Mouse (Mus musculus) spleen, adult 18-20 months (tissue): ENCODE data around the gene Eng.
A peak's percentile ranks its signal among the peaks of the same experiment; 100 is the strongest.

Experiments
- DNase-seq, 2 experiments: peaks; one replicate each; pipeline ENCODE4 v3.0.0; 2022; ENCODE audit warnings: mixed read lengths in 2 of 2

The Eng gene

GRCm38 (mm10) chr2:32624111-32624748 is 22.2 kb upstream of the Eng start:
- DNase-seq, result no peak

- DNase-seq, result no peak
Measured at GRCm38 (mm10) chr2:32625212-32625872, 21.1 kb upstream of the Eng start.

GRCm38 (mm10) chr2:32625873-32626694 is 20.3 kb upstream of the Eng start:
- DNase-seq, result no peak

GRCm38 (mm10) chr2:32627266-32628043 is 18.9 kb upstream of the Eng start:
- no peak for DNase-seq

GRCm38 (mm10) chr2:32628044-32628550 is 18.3 kb upstream of the Eng start:
- no peak for DNase-seq

- no peak for DNase-seq
Measured at GRCm38 (mm10) chr2:32628729-32629128, 17.7 kb upstream of the Eng start.

- DNase-seq, result no peak
Measured at GRCm38 (mm10) chr2:32629276-32629976, 17.0 kb upstream of the Eng start.

- DNase-seq, result no peak
Measured at GRCm38 (mm10) chr2:32630036-32630435, 16.4 kb upstream of the Eng start.

- no peak for DNase-seq
Measured at GRCm38 (mm10) chr2:32631046-32631445, 15.3 kb upstream of the Eng start.

- DNase-seq, result peak; percentile 55 to 77
Measured at GRCm38 (mm10) chr2:32631737-32632394, 14.5 kb upstream of the Eng start.

- no peak for DNase-seq
Measured at GRCm38 (mm10) chr2:32633660-32634059, 12.7 kb upstream of the Eng start.

GRCm38 (mm10) chr2:32634277-32635105 is 11.9 kb upstream of the Eng start:
- no peak for DNase-seq

GRCm38 (mm10) chr2:32636617-32637016 is 9.8 kb upstream of the Eng start:
- DNase-seq, result no peak

GRCm38 (mm10) chr2:32637778-32638281 is 8.6 kb upstream of the Eng start:
- peak; percentile 63 to 68 for DNase-seq

GRCm38 (mm10) chr2:32639632-32640031 is 6.8 kb upstream of the Eng start:
- no peak for DNase-seq

- no peak for DNase-seq
Measured at GRCm38 (mm10) chr2:32640550-32641051, 5.8 kb upstream of the Eng start.

- DNase-seq, result no peak
Measured at GRCm38 (mm10) chr2:32641810-32642209, 4.6 kb upstream of the Eng start.

GRCm38 (mm10) chr2:32642813-32643212 is 3.6 kb upstream of the Eng start:
- DNase-seq, result no peak

- no peak for DNase-seq
Measured at GRCm38 (mm10) chr2:32644083-32644482, 2.3 kb upstream of the Eng start.

- DNase-seq, result no peak
Measured at GRCm38 (mm10) chr2:32644799-32645475, 1.5 kb upstream of the Eng start.
